Mouse (Mus musculus) MEL (cell line): ENCODE data around the gene Pxylp1. TPM values are rescaled to one million over a fixed set of nuclear protein-coding genes. Genes with fewer than 3 reads are reported as not detected.

Experiments
- DNase-seq: peaks from one replicate; pipeline ENCODE4 v3.0.0; 2011; ENCODE audit warnings: low read depth, low spot score
- H3K27ac ChIP-seq: 2 replicates; pipeline ENCODE4 v1.5.1; 2012; ENCODE audit warnings: low read depth, mild to moderate bottlenecking, control low read depth, low read length, moderate library complexity; ENCODE audit not compliant: control insufficient read depth
- H3K27me3 ChIP-seq, 2 experiments: fragments of 150-350 bp in 1 of 2; sonication (generic) in 1 of 2; 2 replicates each; pipeline ENCODE4 v1.6.1; 2012; ENCODE audit warnings: low read length in 2 of 2, mild to moderate bottlenecking in 2 of 2, improper control_type of control experiment in 1 of 2, moderate library complexity in 1 of 2; ENCODE audit not compliant: insufficient read depth in 2 of 2, control insufficient read depth in 1 of 2
- H3K36me3 ChIP-seq, 2 experiments: 2 replicates each; pipeline ENCODE4 v1.6.1; 2012 to 2014; ENCODE audit warnings: low read length in 2 of 2, improper control_type of control experiment in 1 of 2, inconsistent platforms in 1 of 2, mild to moderate bottlenecking in 1 of 2; ENCODE audit not compliant: insufficient read depth in 2 of 2, control insufficient read depth in 1 of 2
- H3K4me1 ChIP-seq, 2 experiments: fragments of 150-350 bp in 1 of 2; sonication (generic) in 1 of 2; 2 replicates each; pipeline ENCODE4 v1.6.1; 2012; ENCODE audit warnings: low read length in 2 of 2, improper control_type of control experiment in 1 of 2, mild to moderate bottlenecking in 1 of 2; ENCODE audit not compliant: insufficient read depth in 2 of 2, control insufficient read depth in 1 of 2
- H3K4me3 ChIP-seq, 2 experiments: fragments of 150-350 bp in 1 of 2; sonication (generic) in 1 of 2; 2 replicates each; pipeline ENCODE4 v1.5.1; 2012; ENCODE audit warnings: low read depth in 2 of 2, low read length in 2 of 2, mild to moderate bottlenecking in 2 of 2, moderate library complexity in 2 of 2, control low read depth in 1 of 2, improper control_type of control experiment in 1 of 2; ENCODE audit not compliant: control insufficient read depth in 1 of 2, insufficient read depth in 1 of 2
- H3K79me2 ChIP-seq: 2 replicates; pipeline ENCODE4 v1.6.1; 2012; ENCODE audit warnings: mild to moderate bottlenecking, low read length, moderate library complexity; ENCODE audit not compliant: control insufficient read depth, poor library complexity, insufficient read depth
- H3K9ac ChIP-seq: 2 replicates; pipeline ENCODE4 v1.6.1; 2012; ENCODE audit warnings: low read depth, mild to moderate bottlenecking, control low read depth, low read length, moderate library complexity; ENCODE audit not compliant: control insufficient read depth, poor library complexity, severe bottlenecking
- H3K9me3 ChIP-seq: fragments of 150-350 bp; sonication (generic); replicated peaks from 2 replicates; pipeline ENCODE4 v1.6.1; 2012; ENCODE audit warnings: mild to moderate bottlenecking, low read length, improper control_type of control experiment, moderate library complexity; ENCODE audit not compliant: insufficient read depth
- CTCF ChIP-seq, 3 experiments: IDR thresholded peaks in 2 of 3; conservative IDR thresholded peaks in 1 of 3; 2 replicates each; pipeline ENCODE4 v1.5.1; 2011 to 2012; ENCODE audit warnings: low read length in 3 of 3, low read depth in 2 of 3, mild to moderate bottlenecking in 2 of 3, improper control_type of control experiment in 1 of 3, inconsistent platforms in 1 of 3, mixed read lengths in 1 of 3, moderate library complexity in 1 of 3; ENCODE audit not compliant: control insufficient read depth in 1 of 3, insufficient read depth in 1 of 3, poor library complexity in 1 of 3, severe bottlenecking in 1 of 3
- ETS1 ChIP-seq: IDR thresholded peaks from 2 replicates; pipeline ENCODE4 v1.6.1; 2012; ENCODE audit warnings: low read depth, mild to moderate bottlenecking, inconsistent platforms, low read length, improper control_type of control experiment, moderate library complexity
- GATA1 ChIP-seq: IDR thresholded peaks from 2 replicates; pipeline ENCODE4 v1.6.1; 2011; ENCODE audit warnings: low read depth, low read length, improper control_type of control experiment
- JUND ChIP-seq: IDR thresholded peaks from 2 replicates; pipeline ENCODE4 v1.6.1; 2011; ENCODE audit warnings: low read depth, mild to moderate bottlenecking, improper control_type of control experiment, low read length
- MEF2A ChIP-seq: IDR thresholded peaks from 2 replicates; pipeline ENCODE4 v1.6.1; 2014; ENCODE audit warnings: low read depth, mild to moderate bottlenecking, inconsistent platforms, low read length, improper control_type of control experiment; ENCODE audit not compliant: poor library complexity, insufficient replicate concordance, severe bottlenecking; ENCODE audit errors: extremely low read depth
- MXI1 ChIP-seq: IDR thresholded peaks from 2 replicates; pipeline ENCODE4 v1.6.1; 2011; ENCODE audit warnings: mild to moderate bottlenecking, low read depth, low read length, improper control_type of control experiment
- MYB ChIP-seq: IDR thresholded peaks from 2 replicates; pipeline ENCODE4 v1.6.1; 2011; ENCODE audit warnings: mild to moderate bottlenecking, low read depth, low read length, improper control_type of control experiment
- MYC ChIP-seq: IDR thresholded peaks from 2 replicates; pipeline ENCODE4 v1.6.1; 2011; ENCODE audit warnings: low read depth, mild to moderate bottlenecking, low read length, improper control_type of control experiment, moderate library complexity
- NELFE ChIP-seq: IDR thresholded peaks from 2 replicates; pipeline ENCODE4 v1.6.1; 2011; ENCODE audit warnings: low read depth, low read length, improper control_type of control experiment
- RCOR1 ChIP-seq: IDR thresholded peaks from 2 replicates; pipeline ENCODE4 v1.6.1; 2012; ENCODE audit warnings: low read depth, mild to moderate bottlenecking, inconsistent platforms, low read length, improper control_type of control experiment
- TBP ChIP-seq: IDR thresholded peaks from 2 replicates; pipeline ENCODE4 v1.8.0; 2011; ENCODE audit warnings: low read depth, low read length, improper control_type of control experiment
- USF2 ChIP-seq, 2 experiments: IDR thresholded peaks; 2 replicates each; pipeline ENCODE4 v1.6.1; 2011 to 2012; ENCODE audit warnings: improper control_type of control experiment in 2 of 2, low read length in 2 of 2, borderline replicate concordance in 1 of 2, inconsistent platforms in 1 of 2, low read depth in 1 of 2, mild to moderate bottlenecking in 1 of 2; ENCODE audit not compliant: insufficient read depth in 1 of 2
- ZKSCAN1 ChIP-seq: IDR thresholded peaks from 2 replicates; pipeline ENCODE4 v1.6.1; 2012; ENCODE audit warnings: low read depth, mild to moderate bottlenecking, inconsistent platforms, low read length, improper control_type of control experiment, moderate library complexity
- ZMIZ1 ChIP-seq: IDR thresholded peaks from 2 replicates; pipeline ENCODE4 v1.6.1; 2012; ENCODE audit warnings: low read depth, mild to moderate bottlenecking, inconsistent platforms, low read length, improper control_type of control experiment, moderate library complexity
- polyA plus RNA-seq, 2 experiments: library from polyadenylated mRNA; stranded (reverse) in 1 of 2; unstranded in 1 of 2; fragments of >175 nt in 1 of 2; fragments of >200 nt in 1 of 2; gene quantifications; 2 replicates each; pipeline versions ENCODE4 v1.2.1 to v1.2.4; 2012; ENCODE audit warnings: low replicate concordance in 2 of 2, low read depth in 1 of 2; ENCODE audit not compliant: insufficient read length in 2 of 2, insufficient read depth in 1 of 2, missing spikeins in 1 of 2
- total RNA-seq: library from RNA; depleted of rRNA; stranded (reverse); fragments of 300-350 nt; gene quantifications from 2 replicates; pipeline ENCODE4 v1.2.3, GENCODE M21; 2012

Pxylp1 gene
- total and polyA plus RNA-seq, 3 experiments: 5.7 to 9.9 TPM; not detected in 1

DNA sequence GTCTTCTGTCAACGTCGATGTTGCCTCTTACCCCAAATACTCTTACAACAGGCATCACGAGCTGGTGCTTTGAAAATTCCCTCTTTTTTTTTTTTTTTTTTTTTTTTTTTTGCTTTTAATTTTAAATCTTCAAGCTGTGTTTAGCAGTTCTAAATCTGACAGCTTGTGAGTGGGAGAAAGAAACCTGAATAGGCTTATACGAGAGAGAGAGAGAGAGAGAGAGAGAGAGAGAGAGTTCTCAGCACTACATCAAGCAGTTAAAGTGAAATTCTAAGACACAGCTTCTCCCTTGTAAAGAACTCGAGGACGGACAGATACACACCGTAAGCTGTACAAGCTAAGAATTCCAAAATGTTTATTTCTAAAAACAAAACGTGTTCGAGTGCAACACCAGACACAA lies 69.5 kb downstream of the Pxylp1 start:
- TF ChIP-seq ETS1: no peak
- no peak for TF ChIP-seq JUND
- no peak for TF ChIP-seq MYC
- no peak for TF ChIP-seq USF2 (IDR thresholded peaks at IDR 0.05; ENCODE audit: borderline replicate concordance in 1 of 2, insufficient read depth in 1 of 2, low read depth in 1 of 2, low read length in 2 of 2)
- no peak for TF ChIP-seq MYB
- no peak for TF ChIP-seq ZKSCAN1
- TF ChIP-seq ZMIZ1: no peak
- no peak for TF ChIP-seq GATA1
- TF ChIP-seq TBP: no peak
- TF ChIP-seq CTCF (IDR thresholded peaks at IDR 0.05 in 2 of 3, conservative IDR thresholded peaks at IDR 0.05 in 1 of 3; ENCODE audit: control insufficient read depth in 1 of 3, insufficient read depth in 1 of 3, low read depth in 2 of 3, low read length in 3 of 3, poor library complexity in 1 of 3, severe bottlenecking in 1 of 3): no peak
- TF ChIP-seq MXI1: no peak
- no peak for TF ChIP-seq MEF2A
- TF ChIP-seq, all 39 proteins: peak for 0
- DNase-seq: no peak
- H3K27ac ChIP-seq: no peak overlapping the region
- H3K9ac ChIP-seq: no peak overlapping the region
- H3K4me3 ChIP-seq: no peak overlapping the region
- H3K36me3 ChIP-seq: peaks cover 0 to 3% of the 10 kb centered on the region in 2 experiments; a peak in 1 of 4 replicates
- H3K27me3 ChIP-seq: no peaks in the 10 kb centered on the region
- H3K9me3 ChIP-seq: no peaks in the 10 kb centered on the region
- H3K79me2 ChIP-seq: no peaks in the 10 kb centered on the region
- no peaks in the 10 kb centered on the region for H3K4me1 ChIP-seq

DNA sequence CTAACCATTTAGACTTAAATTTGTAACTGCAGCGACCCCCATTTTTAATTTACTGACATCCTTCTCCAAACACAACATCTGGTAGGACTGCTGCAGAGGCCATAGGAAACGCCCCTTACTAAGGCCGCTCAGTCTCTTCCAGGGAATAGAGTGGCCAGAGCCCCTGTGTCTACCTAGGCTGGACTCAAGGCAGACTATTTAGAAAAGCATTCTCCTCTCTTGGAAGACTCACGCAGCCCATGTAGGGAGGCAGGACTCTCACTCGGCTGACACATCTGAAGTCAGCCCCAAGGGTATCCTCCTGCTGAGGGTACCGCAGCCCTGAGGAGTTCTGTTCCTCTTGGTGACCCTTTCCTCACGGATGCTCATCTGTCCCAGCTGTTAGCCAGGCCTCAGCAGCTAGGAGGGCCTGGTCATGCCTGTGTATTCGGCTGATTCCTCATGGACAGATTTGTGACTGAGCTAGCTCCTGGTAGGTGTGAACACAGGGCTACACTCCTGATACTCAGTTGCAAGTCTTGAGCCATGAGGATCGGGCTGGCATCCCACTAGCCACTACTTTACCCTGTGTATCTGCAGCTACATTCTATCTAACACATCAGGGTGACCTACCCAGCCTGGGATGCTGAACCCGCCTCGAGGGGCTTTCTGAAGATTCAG lies 73.5 kb downstream of the Pxylp1 start:
- no peaks in the 10 kb centered on the region for H3K27me3 ChIP-seq
- no peaks in the 10 kb centered on the region for H3K79me2 ChIP-seq
- peaks cover 0 to 3% of the 10 kb centered on the region in 2 experiments; a peak in 1 of 4 replicates for H3K36me3 ChIP-seq
- TF ChIP-seq JUND (no peak), RCOR1 (no peak), NELFE (no peak), CTCF (IDR thresholded peaks at IDR 0.05 in 2 of 3, conservative IDR thresholded peaks at IDR 0.05 in 1 of 3; ENCODE audit: control insufficient read depth in 1 of 3, insufficient read depth in 1 of 3, low read depth in 2 of 3, low read length in 3 of 3, poor library complexity in 1 of 3, severe bottlenecking in 1 of 3) (no peak)
- H3K9ac ChIP-seq: no peak overlapping the region
- H3K27ac ChIP-seq: no peak overlapping the region
- no peaks in the 10 kb centered on the region for H3K9me3 ChIP-seq
- DNase-seq: no peak
- no peaks in the 10 kb centered on the region for H3K4me1 ChIP-seq
- H3K4me3 ChIP-seq: no peak overlapping the region
